In the genomic region with DNA sequence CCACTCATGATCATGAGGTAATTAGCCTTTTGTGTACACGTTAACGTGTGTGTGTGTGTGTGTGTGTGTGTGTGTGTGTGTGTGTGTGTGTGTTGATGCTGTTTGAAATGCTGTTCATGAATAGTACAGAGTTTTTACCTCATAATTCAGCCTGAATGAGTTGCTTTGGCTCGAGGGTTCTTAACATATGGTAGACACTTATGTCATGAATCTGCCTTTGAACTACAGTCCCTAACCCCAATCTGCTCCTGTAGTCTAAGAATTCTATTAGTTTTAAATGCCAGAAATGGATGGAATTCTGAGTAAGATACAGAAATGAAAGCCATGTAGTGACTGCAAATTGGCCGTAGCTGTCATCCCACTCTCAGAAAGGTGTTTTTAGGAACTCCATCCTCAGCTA, we compare ENCODE assay signal across 16 mouse cellular contexts.
"Had no signal": no experiment of that assay in that cellular context is flagged by ENCODE, and none has a peak within 500 bp of the region (broad histone marks: within the 10 kb centered on the region; RNA-seq: fewer than 3 reads in every experiment).

No protein-coding gene starts in this region.

- H3K27me3 ChIP-seq: neural tube, embryonic 13.5 days; neural tube, embryonic 15.5 days; stomach, embryonic 15.5 days had no signal

- H3K4me1 ChIP-seq: stomach, embryonic 15.5 days had no signal

- H3K9ac ChIP-seq: neural tube, embryonic 13.5 days; neural tube, embryonic 15.5 days; stomach, embryonic 15.5 days had no signal

- H3K27ac ChIP-seq: neural tube, embryonic 13.5 days; neural tube, embryonic 15.5 days; stomach, embryonic 15.5 days; stomach, postnatal 0 days had no signal

- H3K4me2 ChIP-seq: neural tube, embryonic 13.5 days; neural tube, embryonic 15.5 days; stomach, embryonic 15.5 days had no signal

- H3K9me3 ChIP-seq: neural tube, embryonic 13.5 days; neural tube, embryonic 15.5 days; stomach, embryonic 15.5 days had no signal

- DNase-seq: retina, postnatal 1 day; right cerebral cortex, adult 18-20 months; right cerebral cortex, postnatal 14 days; right cerebral cortex, postnatal 25 days; right cerebral cortex, postnatal 4 days; spleen, adult 18-20 months; thymus, adult 18-20 months; thymus, adult 2 months; thymus, postnatal 14 days; thymus, postnatal 25 days; thymus, postnatal 36 days; thymus, postnatal 4 days had no signal

- H3K4me3 ChIP-seq: neural tube, embryonic 13.5 days; neural tube, embryonic 15.5 days; stomach, embryonic 15.5 days had no signal
